Mouse (Mus musculus) testis, postnatal 10 days (tissue): ENCODE data around the gene Dnah3.

ENCODE experiments used
- DNase-seq: peaks from one replicate; pipeline ENCODE4 v3.0.0; 2021; ENCODE audit warnings: low spot score

The Dnah3 gene

GRCm38 (mm10) chr7:119941569-119941968 is 153.5 kb downstream of the Dnah3 start:
- no peak for DNase-seq

GRCm38 (mm10) chr7:119937036-119937435 is 158.0 kb downstream of the Dnah3 start:
- DNase-seq, result no peak

- DNase-seq, result no peak
Measured at GRCm38 (mm10) chr7:119936321-119936720, 158.8 kb downstream of the Dnah3 start.

GRCm38 (mm10) chr7:119928783-119929440 is 166.2 kb downstream of the Dnah3 start:
- no peak for DNase-seq

- DNase-seq, result no peak
Measured at GRCm38 (mm10) chr7:119921054-119921453, 174.0 kb downstream of the Dnah3 start.

- no peak for DNase-seq
Measured at GRCm38 (mm10) chr7:119920457-119920856, 174.6 kb downstream of the Dnah3 start.

- no peak for DNase-seq
Measured at GRCm38 (mm10) chr7:119911727-119912126, 183.4 kb downstream of the Dnah3 start.

- no peak for DNase-seq
Measured at GRCm38 (mm10) chr7:119906523-119907215, 188.4 kb downstream of the Dnah3 start.

GRCm38 (mm10) chr7:119899386-119900057 is 195.6 kb downstream of the Dnah3 start:
- no peak for DNase-seq

GRCm38 (mm10) chr7:119898247-119898856 is 196.7 kb downstream of the Dnah3 start:
- no peak for DNase-seq

GRCm38 (mm10) chr7:119897521-119898109 is 197.5 kb downstream of the Dnah3 start:
- no peak for DNase-seq

- peak; percentile 99 for DNase-seq
Measured at GRCm38 (mm10) chr7:119895639-119896512, 199.2 kb downstream of the Dnah3 start, which contains the start of the genes Lyrm1 and Dcun1d3. Gene Lyrm1, plus strand, starts transcription at chr7:119895861. Gene Dcun1d3, minus strand, starts transcription at chr7:119896298.

GRCm38 (mm10) chr7:119894818-119895544 is 200.1 kb downstream of the Dnah3 start:
- DNase-seq, result no peak

GRCm38 (mm10) chr7:119892742-119893141 is 202.3 kb downstream of the Dnah3 start:
- no peak for DNase-seq

GRCm38 (mm10) chr7:119892198-119892597 is 202.9 kb downstream of the Dnah3 start:
- no peak for DNase-seq

- DNase-seq, result no peak
Measured at GRCm38 (mm10) chr7:119887887-119888286, 207.2 kb downstream of the Dnah3 start.

- no peak for DNase-seq
Measured at GRCm38 (mm10) chr7:119881229-119881628, 213.9 kb downstream of the Dnah3 start.

- DNase-seq, result no peak
Measured at GRCm38 (mm10) chr7:119880345-119880744, 214.7 kb downstream of the Dnah3 start.

- DNase-seq, result no peak
Measured at GRCm38 (mm10) chr7:119879171-119879570, 215.9 kb downstream of the Dnah3 start.

- DNase-seq, result no peak
Measured at GRCm38 (mm10) chr7:119875776-119876440, 219.2 kb downstream of the Dnah3 start.
